Mouse (Mus musculus): ENCODE data around the gene Cyp2j9. TPM values are rescaled to one million over a fixed set of nuclear protein-coding genes. Genes with fewer than 3 reads are reported as not detected.

Cyp2j9 gene
- total RNA-seq, 1 experiment from 2014 or later: 56.8 TPM

Other genes starting within 250 kb of the Cyp2j9 start
- gene Cyp2j11, start 242.9 kb downstream of the Cyp2j9 start, total RNA-seq (2017): not detected in 2 replicates
- not detected in 2 replicates for gene Cyp2j8, start 84.2 kb downstream of the Cyp2j9 start, total RNA-seq (2017)
- gene Cyp2j6, start 37.9 kb downstream of the Cyp2j9 start, total RNA-seq (2017): 21.2 and 23.0 TPM in 2 replicates
- not detected in 2 replicates for gene Cyp2j5, start 72.6 kb upstream of the Cyp2j9 start, total RNA-seq (2017)
- gene Gm12695, start 193.6 kb upstream of the Cyp2j9 start, total RNA-seq (2017): not detected in 2 replicates

Measured in hematopoietic stem cell, adult 5-6 weeks (primary cell).